Mouse (Mus musculus) CH12.LX (cell line): ENCODE results near the gene BC051142. TPM values are rescaled to one million over a fixed set of nuclear protein-coding genes. Genes with fewer than 3 reads are reported as not detected.
"Not testable (repeated sequence)": the region's sequence is repeated elsewhere in the genome, so short reads cannot be mapped to it uniquely, and the experiment has no call there.

Experiments used
- DNase-seq: peaks from one replicate; pipeline ENCODE4 v3.0.0-alpha.2; 2013; ENCODE audit errors: extremely low read depth
- H3K27ac ChIP-seq: 2 replicates; pipeline ENCODE4 v1.5.1; 2012; ENCODE audit warnings: low read depth, mild to moderate bottlenecking, control low read depth, moderate library complexity; ENCODE audit not compliant: insufficient read depth
- H3K27me3 ChIP-seq: replicated peaks from 2 replicates; pipeline ENCODE3; 2012; ENCODE audit warnings: inconsistent platforms
- H3K36me3 ChIP-seq, 2 experiments: replicated peaks in 1 of 2; 2 replicates each; pipeline versions ENCODE3 to v1.6.1; 2012; ENCODE audit warnings: inconsistent platforms in 1 of 2, low read length in 1 of 2, mild to moderate bottlenecking in 1 of 2, mixed read lengths in 1 of 2, moderate library complexity in 1 of 2; ENCODE audit not compliant: control insufficient read depth in 1 of 2, insufficient read depth in 1 of 2
- H3K4me1 ChIP-seq, 2 experiments: 2 replicates each; pipeline ENCODE4 v1.6.1; 2012; ENCODE audit warnings: inconsistent platforms in 1 of 2, moderate library complexity in 1 of 2; ENCODE audit not compliant: insufficient read depth in 2 of 2, control insufficient read depth in 1 of 2
- H3K4me2 ChIP-seq: 2 replicates; pipeline ENCODE4 v1.6.1; 2012; ENCODE audit warnings: low read depth, mild to moderate bottlenecking, control low read depth; ENCODE audit not compliant: poor library complexity, insufficient read depth, severe bottlenecking
- H3K4me3 ChIP-seq, 3 experiments: fragments of 150-350 bp in 1 of 3; sonication (generic) in 1 of 3; replicated peaks in 1 of 3; 2 replicates each; pipeline versions ENCODE3 to v1.5.1; 2011 to 2012; ENCODE audit warnings: low read depth in 2 of 3, low read length in 2 of 3, mild to moderate bottlenecking in 2 of 3, moderate library complexity in 2 of 3, control low read depth in 1 of 3, improper control_type of control experiment in 1 of 3, inconsistent platforms in 1 of 3, mixed read lengths in 1 of 3; ENCODE audit not compliant: poor library complexity in 1 of 3
- H3K79me2 ChIP-seq: replicated peaks from 2 replicates; pipeline ENCODE4 v1.6.1; 2012; ENCODE audit warnings: mild to moderate bottlenecking, moderate library complexity; ENCODE audit not compliant: control insufficient read depth, poor library complexity, insufficient read depth, severe bottlenecking; ENCODE audit errors: extremely low read depth
- H3K9ac ChIP-seq: 2 replicates; pipeline ENCODE4 v1.6.1; 2012; ENCODE audit warnings: low read depth, mild to moderate bottlenecking, control low read depth, moderate library complexity; ENCODE audit not compliant: insufficient read depth
- H3K9me3 ChIP-seq: replicated peaks from 2 replicates; pipeline ENCODE3; 2012; ENCODE audit warnings: low read length, inconsistent platforms, mixed read lengths
- BHLHE40 ChIP-seq: IDR thresholded peaks from 2 replicates; pipeline ENCODE4 v1.6.1; 2011; ENCODE audit warnings: mild to moderate bottlenecking, low read depth, low read length, improper control_type of control experiment
- CTCF ChIP-seq, 2 experiments: IDR thresholded peaks in 1 of 2; conservative IDR thresholded peaks in 1 of 2; 2 replicates each; pipeline ENCODE4 v1.5.1; 2011 to 2012; ENCODE audit warnings: low read depth in 2 of 2, low read length in 2 of 2, improper control_type of control experiment in 1 of 2, inconsistent platforms in 1 of 2, mild to moderate bottlenecking in 1 of 2, moderate library complexity in 1 of 2
- ELF1 ChIP-seq: IDR thresholded peaks from 2 replicates; pipeline ENCODE4 v1.6.1; 2014; ENCODE audit warnings: low read depth, mild to moderate bottlenecking, inconsistent platforms, low read length, improper control_type of control experiment
- EP300 ChIP-seq: IDR thresholded peaks from 2 replicates; pipeline ENCODE4 v1.6.1; 2011; ENCODE audit warnings: low read length, improper control_type of control experiment
- GABPA ChIP-seq: IDR thresholded peaks from 2 replicates; pipeline ENCODE4 v1.6.1; 2012; ENCODE audit warnings: low read depth, low read length, improper control_type of control experiment, inconsistent platforms; ENCODE audit not compliant: insufficient replicate concordance
- HCFC1 ChIP-seq: IDR thresholded peaks from 2 replicates; pipeline ENCODE4 v1.6.1; 2012; ENCODE audit warnings: low read depth, mild to moderate bottlenecking, inconsistent platforms, low read length, improper control_type of control experiment
- IRF4 ChIP-seq: IDR thresholded peaks from 2 replicates; pipeline ENCODE4 v1.6.1; 2014; ENCODE audit warnings: low read depth, mild to moderate bottlenecking, inconsistent platforms, low read length, improper control_type of control experiment
- KAT2A ChIP-seq: IDR thresholded peaks from 2 replicates; pipeline ENCODE4 v1.6.1; 2012; ENCODE audit warnings: low read length, improper control_type of control experiment, inconsistent platforms; ENCODE audit not compliant: insufficient replicate concordance
- MAX ChIP-seq: IDR thresholded peaks from 2 replicates; pipeline ENCODE4 v1.6.1; 2011; ENCODE audit warnings: low read length, improper control_type of control experiment
- MXI1 ChIP-seq: IDR thresholded peaks from 2 replicates; pipeline ENCODE4 v1.6.1; 2011; ENCODE audit warnings: mild to moderate bottlenecking, low read depth, low read length, improper control_type of control experiment
- PAX5 ChIP-seq: IDR thresholded peaks from 2 replicates; pipeline ENCODE4 v1.6.1; 2012; ENCODE audit warnings: low read length, inconsistent platforms, mixed read lengths
- RAD21 ChIP-seq: IDR thresholded peaks from 2 replicates; pipeline ENCODE4 v1.6.1; 2011; ENCODE audit warnings: low read depth, mild to moderate bottlenecking, low read length, improper control_type of control experiment, moderate library complexity
- RCOR1 ChIP-seq: conservative IDR thresholded peaks from 2 replicates; pipeline ENCODE4 v1.6.1; 2012; ENCODE audit warnings: low read depth, mild to moderate bottlenecking, inconsistent platforms, low read length, improper control_type of control experiment
- SIN3A ChIP-seq: IDR thresholded peaks from 2 replicates; pipeline ENCODE4 v1.6.1; 2012; ENCODE audit warnings: low read length, improper control_type of control experiment, inconsistent platforms
- SMC3 ChIP-seq: IDR thresholded peaks from 2 replicates; pipeline ENCODE4 v1.6.1; 2011; ENCODE audit warnings: low read depth, low read length, improper control_type of control experiment
- USF2 ChIP-seq: conservative IDR thresholded peaks from 2 replicates; pipeline ENCODE4 v1.6.1; 2011; ENCODE audit warnings: low read depth, low read length, improper control_type of control experiment
- ZKSCAN1 ChIP-seq: IDR thresholded peaks from 2 replicates; pipeline ENCODE4 v1.6.1; 2012; ENCODE audit warnings: low read depth, inconsistent platforms, low read length, improper control_type of control experiment, borderline replicate concordance
- ZNF384 ChIP-seq: IDR thresholded peaks from 2 replicates; pipeline ENCODE4 v1.6.1; 2012; ENCODE audit warnings: low read depth, low read length, improper control_type of control experiment, inconsistent platforms
- dilution Hi-C: fragments of 300-500 bp; cut with MboI; formaldehyde crosslinking; loops from 2 replicates; pipeline ENCODE4 v1.14.3; 2020; ENCODE audit warnings: low sequenced_read_pairs; ENCODE audit not compliant: extremely low pct_unique_long_range_greater_than_20kb, extremely low pct_ligation_motif_present
- in situ Hi-C: fragments of 300-500 bp; cut with MboI; formaldehyde crosslinking; loops from 3 replicates; pipeline ENCODE4 v1.14.3; 2019; ENCODE audit warnings: low sequenced_read_pairs, low pct_ligation_motif_present, low pct_unique_long_range_greater_than_20kb, mixed read lengths
- polyA plus RNA-seq: library from polyadenylated mRNA; unstranded; fragments of >175 nt; gene quantifications from 2 replicates; pipeline ENCODE4 v1.2.1, GENCODE M21; 2012; ENCODE audit warnings: low read depth; ENCODE audit not compliant: insufficient read length
- total RNA-seq, 2 experiments: library from RNA; depleted of rRNA; stranded (reverse); fragments of 300-350 nt in 1 of 2; fragments of >200 nt in 1 of 2; gene quantifications; 2 replicates each; pipeline ENCODE4 v1.2.3; 2012 to 2014

BC051142 gene
- total and polyA plus RNA-seq, 3 experiments = 0.28 to 0.83 TPM; not detected in 1

GRCm38 (mm10) chr17:34459255-34459654 is 60.6 kb downstream of the BC051142 start:
- no peak overlapping the region for H3K9ac ChIP-seq
- DNase-seq = no peak
- no peaks in the 10 kb centered on the region for H3K79me2 ChIP-seq
- H3K4me1 ChIP-seq = no peaks in the 10 kb centered on the region
- H3K27ac ChIP-seq = no peak overlapping the region
- H3K36me3 ChIP-seq = no peaks in the 10 kb centered on the region
- TF ChIP-seq MAX (no peak), BHLHE40 (no peak), ELF1 (no peak), RCOR1 (no peak), MXI1 (no peak), RAD21 (no peak), IRF4 (no peak), CTCF (conservative IDR thresholded peaks at IDR 0.05 in 1 of 2, IDR thresholded peaks at IDR 0.05 in 1 of 2; ENCODE audit: low read depth in 2 of 2, low read length in 2 of 2) (no peak), KAT2A (no peak), GABPA (no peak), PAX5 (no peak), EP300 (no peak), ZNF384 (no peak), SMC3 (no peak), USF2 (no peak), ZKSCAN1 (no peak), SIN3A (no peak), HCFC1 (no peak)
- TF ChIP-seq, all 38 proteins: peak for 0
- dilution Hi-C loops (no loop called here), in situ Hi-C loops (no loop called here)
- Histone ChIP-seq H3K4me3 (no peak overlapping the region), H3K9me3 (no peaks in the 10 kb centered on the region), H3K27me3 (peaks cover 68% of the 10 kb centered on the region), H3K4me2 (no peak overlapping the region)

GRCm38 (mm10) chr17:34465906-34466305 is 67.3 kb downstream of the BC051142 start:
- dilution Hi-C loops, H3K27ac ChIP-seq, H3K79me2 ChIP-seq, in situ Hi-C loops, H3K9ac ChIP-seq, H3K9me3 ChIP-seq, DNase-seq, H3K4me1 ChIP-seq, H3K36me3 ChIP-seq, H3K4me3 ChIP-seq, H3K4me2 ChIP-seq: not testable (repeated sequence)
- peaks cover 47% of the 10 kb centered on the region for H3K27me3 ChIP-seq
